Mouse (Mus musculus): ENCODE measurements around the gene Gm48552.

DNA sequence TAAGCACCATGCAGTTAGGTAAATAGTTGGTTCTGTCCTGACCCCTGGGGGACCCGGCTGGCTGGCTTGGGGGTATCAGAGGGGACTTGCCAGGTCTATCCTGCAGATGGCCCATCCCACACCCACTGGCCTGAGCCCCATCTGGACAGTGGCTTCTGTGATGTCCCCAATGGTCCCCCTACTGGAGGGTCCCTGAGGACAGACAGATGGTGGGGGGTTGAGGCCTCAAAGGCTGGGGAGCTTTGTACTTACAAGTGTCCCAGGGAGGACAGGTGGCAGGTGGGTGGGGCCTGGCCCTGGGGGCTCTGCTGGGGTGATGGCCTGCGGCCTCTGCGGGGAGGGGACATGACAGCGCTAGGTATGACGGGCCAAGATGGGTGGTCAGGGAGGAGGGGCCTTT is 10.5 kb downstream of the Gm48552 start:
- TF ChIP-seq CTCF (IDR thresholded peaks at IDR 0.05; ENCODE audit: insufficient read depth, low read length), result no peak
- TF ChIP-seq POLR2A (IDR thresholded peaks at IDR 0.05; ENCODE audit: borderline replicate concordance, extremely low read depth, low read depth, low read length), result no peak

All from lung, adult 2 months (tissue).